Mouse (Mus musculus): ENCODE results near the gene Asb13.
A peak's percentile ranks its signal among the peaks of the same experiment; 100 is the strongest.

Asb13 gene

DNA sequence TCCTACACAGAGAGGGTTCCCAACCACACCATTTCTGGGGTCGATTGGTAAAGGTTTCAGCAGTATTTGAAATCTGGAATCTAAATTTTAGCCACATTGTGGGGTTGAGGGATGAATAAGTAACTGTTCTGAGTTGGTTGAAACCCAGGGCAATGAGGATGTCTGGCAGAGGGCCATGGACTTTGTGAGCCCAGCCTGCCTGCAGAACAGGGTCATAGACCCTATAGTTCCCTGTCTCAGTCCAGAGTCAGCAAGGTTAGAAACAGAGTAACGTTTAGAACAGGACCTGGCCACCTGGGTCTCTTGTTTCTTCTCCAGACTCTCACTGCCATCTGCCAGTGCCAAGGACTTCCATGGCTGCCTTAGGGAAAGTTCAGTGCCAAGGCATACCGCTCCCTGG is 30.4 kb downstream of the Asb13 start:
- DNase-seq (ENCODE audit: low read depth in 2 of 2, low spot score in 2 of 2) = no peak

- peak; percentile 16 to 47 for DNase-seq (ENCODE audit: low read depth in 2 of 2, low spot score in 2 of 2)
Measured at GRCm38 (mm10) chr13:3665308-3665723, 31.5 kb downstream of the Asb13 start.

GRCm38 (mm10) chr13:3667288-3667873 is 33.5 kb downstream of the Asb13 start:
- DNase-seq (ENCODE audit: low read depth in 2 of 2, low spot score in 2 of 2) = no peak

GRCm38 (mm10) chr13:3668068-3668467 is 34.2 kb downstream of the Asb13 start:
- DNase-seq (ENCODE audit: low read depth in 2 of 2, low spot score in 2 of 2) = no peak

- no peak for DNase-seq (ENCODE audit: low read depth in 2 of 2, low spot score in 2 of 2)
Measured at GRCm38 (mm10) chr13:3669611-3670010, 35.8 kb downstream of the Asb13 start.

DNA sequence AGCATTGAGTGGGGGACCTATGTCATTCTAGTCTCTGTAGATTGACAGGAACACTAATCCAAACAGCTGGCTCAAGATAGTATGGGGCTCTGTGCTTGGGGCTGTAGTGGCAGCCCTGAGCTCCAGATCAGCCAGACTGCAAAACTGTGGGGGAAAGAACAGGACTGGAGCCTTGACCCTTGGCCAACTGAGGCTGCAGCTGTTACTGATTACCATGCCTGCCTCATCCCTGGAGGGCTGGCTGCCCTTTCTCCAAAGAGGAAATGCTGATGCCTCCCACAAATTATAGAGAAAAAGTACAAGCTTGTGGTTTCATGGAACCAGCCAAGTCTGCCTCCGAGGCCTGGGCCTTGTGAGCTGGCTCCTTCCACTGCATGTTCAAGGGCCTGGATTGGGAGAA is 36.2 kb downstream of the Asb13 start:
- DNase-seq (ENCODE audit: low read depth in 2 of 2, low spot score in 2 of 2) = no peak

DNA sequence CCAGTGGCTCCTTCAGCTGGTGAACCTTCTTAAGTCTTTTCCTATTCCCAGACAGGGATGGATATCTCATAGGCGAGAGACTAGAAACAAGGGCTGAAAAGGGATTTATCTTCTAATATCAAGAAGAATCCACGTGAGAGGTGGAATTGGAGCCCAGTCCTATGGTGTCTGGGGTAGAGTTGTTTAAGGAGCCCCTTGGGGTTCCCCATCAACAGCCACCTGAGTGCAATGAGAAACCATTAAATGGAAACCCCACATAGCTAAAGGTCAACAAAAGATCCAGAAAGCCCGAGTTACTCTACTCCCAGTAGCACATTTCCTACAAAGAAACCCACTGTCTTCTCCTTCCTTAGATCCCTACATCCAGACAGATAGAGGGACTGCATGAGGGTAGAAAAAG is 39.3 kb downstream of the Asb13 start:
- no peak for DNase-seq (ENCODE audit: low read depth in 2 of 2, low spot score in 2 of 2)

GRCm38 (mm10) chr13:3673622-3674021 is 39.8 kb downstream of the Asb13 start:
- no peak for DNase-seq (ENCODE audit: low read depth in 2 of 2, low spot score in 2 of 2)

DNA sequence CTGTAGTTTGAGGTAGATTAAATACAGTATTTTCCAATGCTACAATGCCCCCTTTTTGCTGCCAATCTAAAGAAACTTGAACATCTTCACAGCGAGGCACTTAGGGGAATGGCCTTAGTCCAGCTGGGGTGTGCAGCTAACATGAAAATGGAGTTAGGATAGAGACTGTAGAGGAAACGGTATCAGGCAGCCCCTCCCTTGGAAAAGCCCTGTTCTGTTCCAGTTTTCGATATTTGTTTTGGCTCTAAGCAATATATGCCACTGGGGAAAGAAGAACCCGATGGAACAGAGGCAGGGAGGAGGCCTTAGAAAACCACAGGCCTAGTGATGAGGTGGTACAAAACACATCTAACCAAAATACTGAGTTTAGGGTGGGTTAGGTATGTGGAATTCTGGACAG is 42.0 kb downstream of the Asb13 start:
- DNase-seq (ENCODE audit: low read depth in 2 of 2, low spot score in 2 of 2) = no peak

GRCm38 (mm10) chr13:3679098-3679497 is 45.3 kb downstream of the Asb13 start:
- DNase-seq (ENCODE audit: low read depth in 2 of 2, low spot score in 2 of 2) = no peak

DNA sequence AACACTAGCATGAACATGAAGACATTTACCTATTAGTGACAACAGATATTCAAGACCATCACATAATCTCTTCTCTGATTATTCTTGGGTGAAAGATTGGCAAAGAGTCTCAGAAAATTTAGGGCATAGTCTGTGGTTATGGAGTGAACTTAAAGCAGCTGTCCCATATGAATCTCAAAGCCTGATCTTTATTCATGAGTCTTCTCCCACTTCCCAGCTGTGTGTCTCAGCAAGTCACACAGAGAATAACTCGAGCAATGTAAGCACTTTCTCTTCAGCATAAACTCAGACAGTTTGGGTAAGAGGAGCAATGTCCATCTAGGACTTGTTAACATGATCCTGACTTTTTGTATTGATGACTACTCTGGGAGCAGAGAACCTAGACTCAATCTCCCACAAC is 52.5 kb downstream of the Asb13 start:
- DNase-seq (ENCODE audit: low read depth in 2 of 2, low spot score in 2 of 2) = no peak

GRCm38 (mm10) chr13:3694599-3695343 is 60.9 kb downstream of the Asb13 start:
- DNase-seq (ENCODE audit: low read depth in 2 of 2, low spot score in 2 of 2) = no peak

DNA sequence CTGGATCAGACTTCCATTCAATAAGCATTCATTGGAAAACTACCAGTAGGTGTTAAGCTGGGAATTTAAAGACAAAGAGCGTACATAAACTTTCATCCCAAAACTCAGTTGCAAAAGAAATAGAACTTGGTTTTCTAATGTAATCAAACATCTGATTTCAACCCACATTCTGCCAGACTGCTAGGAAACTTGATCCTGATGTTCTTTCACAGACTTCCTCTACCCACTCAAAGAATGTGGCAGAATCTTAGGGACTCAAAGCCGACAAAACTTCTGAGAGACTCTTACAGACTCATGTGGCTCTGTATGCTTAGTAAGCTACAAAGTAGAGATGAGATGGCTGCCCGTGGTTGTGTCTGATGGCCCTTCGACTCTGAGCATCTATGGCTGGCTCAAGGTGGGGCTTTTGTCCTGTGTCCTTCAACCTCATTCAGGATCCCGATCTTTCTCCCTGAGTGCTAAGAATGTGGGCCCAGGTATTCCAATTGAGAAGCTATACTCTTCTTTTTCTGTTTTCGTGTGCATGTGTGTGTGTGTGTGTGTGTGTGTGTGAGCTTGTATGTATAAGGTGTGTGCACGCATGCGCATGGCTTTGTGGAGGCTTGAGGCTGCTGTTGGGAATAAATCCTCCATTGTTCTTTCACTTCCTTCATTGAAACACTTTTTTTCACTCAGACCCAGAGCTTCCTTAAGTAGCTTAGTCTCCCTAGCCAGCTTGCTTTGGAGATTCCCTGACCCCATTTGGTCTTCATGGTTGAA is 63.3 kb downstream of the Asb13 start:
- DNase-seq (ENCODE audit: low read depth in 2 of 2, low spot score in 2 of 2) = no peak

DNA sequence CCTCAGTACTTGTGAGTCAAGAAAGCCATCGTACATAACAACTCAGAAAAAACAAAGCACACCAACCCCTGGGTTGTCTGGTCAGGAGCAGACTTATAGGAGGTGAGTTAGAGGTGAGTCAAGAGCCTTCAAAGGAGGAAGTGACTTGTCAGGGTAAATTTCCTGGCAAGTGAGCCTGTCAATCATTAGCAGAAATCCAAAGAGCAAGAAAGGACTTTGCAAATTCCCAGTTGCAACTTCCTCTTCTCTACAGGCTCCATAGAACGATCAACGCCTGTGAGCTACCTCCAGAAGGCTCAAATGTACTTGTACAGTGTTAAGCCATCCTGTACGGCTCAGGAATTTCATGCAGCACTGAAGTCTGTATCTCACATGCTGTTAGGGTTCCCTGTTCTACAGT is 66.9 kb downstream of the Asb13 start:
- DNase-seq (ENCODE audit: low read depth in 2 of 2, low spot score in 2 of 2) = no peak
